In genomic region chr16:18628206-18628947, GRCm38 (mm10) we compare ENCODE assay signal across 8 mouse cellular contexts. TPM values are rescaled to one million over a fixed set of nuclear protein-coding genes. Genes with fewer than 3 reads are reported as not detected.
DNase-seq lines count a peak whose midpoint lies in the region; ATAC-seq and TF ChIP-seq lines count a peak whose summit lies in the region.

No protein-coding gene starts in this region.

- peak overlapping the region; percentile 86 for H3K4me2 ChIP-seq in forebrain, embryonic 12.5 days
- H3K4me2 ChIP-seq in limb, embryonic 15.5 days = peak overlapping the region; percentile 77

- peak overlapping the region; percentile 83 for H3K9ac ChIP-seq in forebrain, embryonic 12.5 days
- H3K9ac ChIP-seq in limb, embryonic 15.5 days = peak overlapping the region; percentile 81; the same call in 1 of the 2 replicates

- no peak for TF ChIP-seq CTCF in brain, embryonic 14.5 days (IDR thresholded peaks at IDR 0.05; ENCODE audit: borderline replicate concordance, extremely low read depth, insufficient read depth, insufficient read length)

- peak; percentile 50 for DNase-seq in layer of hippocampus, adult 9-11 months
- no peak for DNase-seq in layer of hippocampus, postnatal 36 days
- peak; percentile 37 for DNase-seq in brain, embryonic 14.5 days (ENCODE audit: low read depth)
- DNase-seq in yolk sac, embryonic 10.5 days (ENCODE audit: low spot score) = no peak
- DNase-seq in layer of hippocampus, adult 9-10 months (ENCODE audit: low spot score) = no peak
- no peak for DNase-seq in left cerebral cortex, adult 9 months (ENCODE audit: low spot score in 2 of 2)

- H3K4me1 ChIP-seq in forebrain, embryonic 12.5 days = peaks cover 44% of the 10 kb centered on the region
- peaks cover 52% of the 10 kb centered on the region for H3K4me1 ChIP-seq in limb, embryonic 15.5 days

- H3K27me3 ChIP-seq in forebrain, embryonic 12.5 days = peaks cover 51% of the 10 kb centered on the region
- peaks cover 27% of the 10 kb centered on the region for H3K27me3 ChIP-seq in limb, embryonic 15.5 days

- H3K27ac ChIP-seq in forebrain, embryonic 12.5 days = 0 out of 2 replicates have a peak overlapping the region, but pooled peaks have one; percentile 25
- H3K27ac ChIP-seq in limb, embryonic 15.5 days = peak overlapping the region; percentile 40

- H3K4me3 ChIP-seq in forebrain, embryonic 12.5 days (replicated peaks) = peak overlapping the region; percentile 86
- peak overlapping the region; percentile 76 for H3K4me3 ChIP-seq in limb, embryonic 15.5 days

- TF ChIP-seq POLR2A in brain, embryonic 14.5 days (IDR thresholded peaks at IDR 0.05; ENCODE audit: borderline replicate concordance, extremely low read depth, insufficient read depth, insufficient read length, poor library complexity, severe bottlenecking) = no peak

- WGBS in forebrain, embryonic 12.5 days = 63% methylated on average over 7 of the region's 7 CpGs
- WGBS in limb, embryonic 15.5 days = 63% methylated on average over 7 of the region's 7 CpGs

- H3K9me3 ChIP-seq in forebrain, embryonic 12.5 days = no peaks in the 10 kb centered on the region
- H3K9me3 ChIP-seq in limb, embryonic 15.5 days = no peaks in the 10 kb centered on the region

- peaks cover 22% of the 10 kb centered on the region for H3K36me3 ChIP-seq in forebrain, embryonic 12.5 days (replicated peaks)
- H3K36me3 ChIP-seq in limb, embryonic 15.5 days = peaks cover 19% of the 10 kb centered on the region

- ATAC-seq in forebrain, embryonic 12.5 days (ENCODE audit: low FRiP score) = no peak
- ATAC-seq in limb, embryonic 15.5 days (ENCODE audit: insufficient number of reproducible peaks, low FRiP score, low TSS enrichment, low read depth) = no peak

RNA-seq across cellular contexts. Expression of gene Sept5, which starts 1.4 kb away (rescaled TPM):
- total RNA-seq in layer of hippocampus, postnatal 36 days (2021) = 100 to 1,000 TPM; 548 to 589 TPM
- polyA plus RNA-seq in brain, embryonic 14.5 days (2012; rRNA removed) = 266 and 348 TPM in 2 replicates
- 68.4 and 69.3 TPM in 2 replicates for polyA plus RNA-seq in forebrain, embryonic 12.5 days (2016; fragmentation: Nextera tagmentation; extraction: Ambion mirVana)
- polyA plus RNA-seq in limb, embryonic 15.5 days (2015; fragmentation: Nextera tagmentation; extraction: Ambion mirVana) = 59.4 and 62.8 TPM in 2 replicates

RNA-seq across cellular contexts. Expression of gene Gm49601, which starts 2.1 kb away (rescaled TPM):
- total RNA-seq in layer of hippocampus, postnatal 36 days (2021) = 100 to 1,000 TPM; 172 to 185 TPM
- 89.4 and 112 TPM in 2 replicates for polyA plus RNA-seq in brain, embryonic 14.5 days (2012; rRNA removed)
- 10.6 and 10.7 TPM in 2 replicates for polyA plus RNA-seq in forebrain, embryonic 12.5 days (2016; fragmentation: Nextera tagmentation; extraction: Ambion mirVana)
- polyA plus RNA-seq in limb, embryonic 15.5 days (2015; fragmentation: Nextera tagmentation; extraction: Ambion mirVana) = 5.5 and 6.9 TPM in 2 replicates

RNA-seq across cellular contexts. Expression of gene Gp1bb, which starts 6.2 kb away (rescaled TPM):
- total RNA-seq in layer of hippocampus, postnatal 36 days (2021) = 1 to 10 TPM in 1 of 2 experiments, under 1 TPM in 1; 0.85 to 1.2 TPM
- polyA plus RNA-seq in brain, embryonic 14.5 days (2012; rRNA removed) = 19.9 and 22.5 TPM in 2 replicates
- 4.4 and 5.7 TPM in 2 replicates for polyA plus RNA-seq in forebrain, embryonic 12.5 days (2016; fragmentation: Nextera tagmentation; extraction: Ambion mirVana)
- 3.0 and 3.4 TPM in 2 replicates for polyA plus RNA-seq in limb, embryonic 15.5 days (2015; fragmentation: Nextera tagmentation; extraction: Ambion mirVana)

RNA-seq across cellular contexts. Expression of gene Tbx1, which starts 37.9 kb away (rescaled TPM):
- total RNA-seq in layer of hippocampus, postnatal 36 days (2021) = 1 to 10 TPM; 1.3 to 1.5 TPM
- 1.3 and 1.9 TPM in 2 replicates for polyA plus RNA-seq in brain, embryonic 14.5 days (2012; rRNA removed)
- 1.3 and 1.7 TPM in 2 replicates for polyA plus RNA-seq in forebrain, embryonic 12.5 days (2016; fragmentation: Nextera tagmentation; extraction: Ambion mirVana)
- 6.0 and 6.4 TPM in 2 replicates for polyA plus RNA-seq in limb, embryonic 15.5 days (2015; fragmentation: Nextera tagmentation; extraction: Ambion mirVana)

Comparison
In these comparisons a context has a peak if more than half of its experiments do, and no peak if none do; other contexts are left out.
1. DNase-seq: peak in layer of hippocampus, adult 9-11 months (single experiment) and brain, embryonic 14.5 days (single experiment); none in layer of hippocampus, postnatal 36 days (0 of 2), yolk sac, embryonic 10.5 days (single experiment), layer of hippocampus, adult 9-10 months (single experiment) and left cerebral cortex, adult 9 months (0 of 2).